Mouse (Mus musculus) MEL-GATA-1-ER (cell line): Measurements from ENCODE around the gene Sh3kbp1.

Experiments used
- DNase-seq: peaks from one replicate; pipeline ENCODE4 v3.0.0-alpha.2; 2012; ENCODE audit warnings: low read depth; ENCODE audit errors: extremely low read depth

Gene Sh3kbp1

GRCm38 (mm10) chrX:159829192-159829852 lies 202.2 kb downstream of the Sh3kbp1 start:
- no peak for DNase-seq

GRCm38 (mm10) chrX:159831176-159831575 lies 204.1 kb downstream of the Sh3kbp1 start:
- no peak for DNase-seq

DNA sequence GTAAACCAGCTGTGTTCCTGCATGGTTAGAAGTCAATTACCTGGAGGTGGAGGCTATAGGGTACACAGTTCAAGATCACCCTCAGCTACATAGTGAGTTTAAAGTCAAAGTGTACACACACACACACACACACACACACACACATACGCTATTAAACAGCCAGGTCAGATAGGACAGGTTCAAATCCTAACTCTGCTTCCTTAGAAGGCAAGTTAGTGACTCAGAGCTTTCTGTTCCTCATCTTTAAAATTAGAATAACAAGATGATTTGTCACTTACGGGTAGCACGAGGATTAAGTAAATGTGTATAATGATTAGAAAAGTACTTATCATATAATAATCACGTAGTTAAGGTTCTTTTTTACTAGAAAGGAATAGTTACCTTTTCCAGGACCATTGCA lies 208.2 kb downstream of the Sh3kbp1 start:
- no peak for DNase-seq

DNA sequence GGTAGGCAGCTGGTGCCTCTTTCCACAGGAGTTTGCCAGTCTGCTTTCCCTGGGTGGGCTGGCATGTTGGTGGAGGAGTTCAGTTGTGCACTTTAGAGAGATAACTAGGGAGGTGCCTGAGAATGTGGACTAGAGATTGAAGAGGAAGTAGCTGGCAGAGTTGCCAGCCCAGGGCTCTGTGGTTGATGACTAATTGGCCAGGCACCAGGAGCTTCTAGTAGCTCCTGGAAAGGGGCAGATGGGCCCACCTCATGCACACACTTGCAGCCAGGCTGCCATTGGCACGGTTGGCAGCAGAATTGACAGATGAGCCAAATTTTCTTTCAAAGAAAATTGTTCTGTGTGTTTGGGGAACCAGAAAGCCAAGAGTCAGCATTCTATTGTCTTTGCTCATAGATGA lies 210.3 kb downstream of the Sh3kbp1 start:
- DNase-seq = peak; percentile 76

DNA sequence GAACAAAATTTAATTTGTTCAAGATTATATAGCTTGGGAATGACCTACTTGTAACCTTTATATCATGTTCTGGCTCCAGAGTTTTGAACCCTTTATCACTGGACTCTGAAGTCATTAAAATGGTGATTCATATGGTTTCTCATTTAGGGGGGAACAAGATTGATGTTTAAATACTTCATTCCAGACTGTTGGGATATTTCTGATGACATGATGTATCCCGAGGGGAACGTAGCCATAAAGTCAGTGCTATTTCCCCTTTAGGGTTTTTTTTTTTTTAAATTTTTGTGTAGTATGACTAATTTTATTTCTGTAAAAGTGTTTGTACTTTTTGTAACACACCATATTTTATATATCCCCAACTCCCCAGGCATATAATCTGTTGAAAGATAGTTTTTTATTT lies 212.7 kb downstream of the Sh3kbp1 start:
- no peak for DNase-seq

- no peak for DNase-seq
Observed at GRCm38 (mm10) chrX:159840225-159840624, 213.2 kb downstream of the Sh3kbp1 start.

GRCm38 (mm10) chrX:159850722-159851121 lies 223.7 kb downstream of the Sh3kbp1 start:
- no peak for DNase-seq

DNA sequence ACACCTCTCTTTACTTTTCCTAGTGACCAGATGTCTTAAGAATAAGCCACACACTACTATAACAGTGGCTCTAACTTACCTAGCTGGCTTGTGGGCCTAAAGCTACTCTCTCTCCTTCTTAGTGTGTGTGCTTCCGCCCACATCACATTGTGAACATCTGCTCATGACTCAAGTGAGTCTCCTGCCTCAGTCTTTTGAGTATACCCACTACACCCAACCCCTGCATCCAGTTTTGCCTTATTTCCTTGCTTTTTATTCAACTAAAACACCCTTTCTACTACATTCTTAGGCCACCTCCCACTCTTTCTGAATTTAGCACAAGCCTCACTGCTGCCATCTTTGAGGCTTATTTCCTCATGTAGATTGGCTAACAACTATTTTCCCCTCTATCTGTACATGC lies 229.8 kb downstream of the Sh3kbp1 start:
- DNase-seq = no peak

DNA sequence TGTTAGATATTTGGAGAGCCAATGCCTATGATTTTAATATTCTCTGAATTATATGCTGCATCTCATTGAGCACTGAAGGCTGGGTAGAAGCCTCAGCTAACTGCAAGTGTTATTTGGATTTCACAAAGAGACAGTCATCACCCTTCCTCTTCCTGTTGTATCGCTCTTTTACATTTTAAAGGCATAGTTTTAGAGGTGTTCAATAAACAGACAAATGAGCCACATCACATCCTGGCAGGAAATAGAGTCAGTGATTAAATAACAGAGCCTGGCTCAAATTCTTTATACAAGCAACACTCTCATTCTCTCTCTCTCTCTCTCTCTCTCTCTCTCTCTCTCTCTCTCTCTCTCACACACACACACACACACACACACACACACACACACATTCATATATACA lies 231.1 kb downstream of the Sh3kbp1 start:
- no peak for DNase-seq

DNA sequence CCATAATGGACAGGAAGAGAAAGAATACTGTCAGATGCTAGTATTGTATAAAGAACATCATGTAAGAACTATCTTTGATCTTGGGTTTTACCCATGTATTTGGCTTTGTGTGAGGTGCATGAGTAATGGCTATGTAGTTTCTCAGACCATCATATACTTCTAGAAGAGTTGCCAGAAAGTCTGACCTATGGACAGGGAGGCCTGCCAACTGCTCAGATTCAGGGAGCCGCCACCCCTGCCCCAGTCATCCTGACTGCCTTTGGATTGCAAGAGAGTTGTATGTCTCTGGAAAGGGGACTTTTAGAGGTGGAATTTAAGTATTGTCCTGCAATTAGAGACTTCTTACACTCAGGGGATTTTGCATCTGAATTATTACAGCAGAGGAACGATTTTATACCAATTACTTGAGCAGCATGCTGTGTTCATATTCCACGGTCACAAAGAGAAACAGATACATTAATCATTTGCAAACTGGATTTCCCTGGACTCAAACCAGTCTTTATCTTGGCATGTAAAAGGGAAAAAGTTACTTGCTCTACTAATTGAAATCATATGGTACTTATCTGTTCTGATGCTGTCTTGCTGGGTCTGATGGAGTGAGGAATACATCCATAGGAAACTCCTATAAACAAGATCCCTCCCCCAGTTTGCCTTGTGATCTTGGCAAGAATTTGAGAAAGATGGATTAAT lies 233.9 kb downstream of the Sh3kbp1 start:
- DNase-seq = no peak

DNA sequence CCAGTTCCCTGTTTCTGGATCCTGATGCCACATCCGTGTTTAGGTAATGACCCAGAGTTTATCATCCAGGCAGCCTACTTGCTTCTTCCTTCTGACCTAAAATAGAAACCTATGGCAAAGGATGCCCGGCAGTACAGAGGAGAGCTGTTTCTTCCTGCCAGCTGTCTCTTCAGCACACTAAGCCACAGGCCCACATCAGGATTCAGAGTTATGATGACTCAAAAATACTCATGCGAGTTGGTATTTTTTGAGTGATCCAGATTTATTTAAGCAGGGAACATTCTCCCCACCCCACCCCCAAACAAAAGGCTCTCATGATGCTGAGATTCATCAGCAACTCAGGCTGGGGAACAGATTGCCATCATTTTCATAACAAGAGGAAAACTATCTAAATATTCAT lies 240.6 kb downstream of the Sh3kbp1 start:
- DNase-seq = no peak

GRCm38 (mm10) chrX:159872521-159872920 lies 245.4 kb downstream of the Sh3kbp1 start:
- DNase-seq = no peak

- no peak for DNase-seq
Observed at GRCm38 (mm10) chrX:159877770-159878169, 250.7 kb downstream of the Sh3kbp1 start.

DNA sequence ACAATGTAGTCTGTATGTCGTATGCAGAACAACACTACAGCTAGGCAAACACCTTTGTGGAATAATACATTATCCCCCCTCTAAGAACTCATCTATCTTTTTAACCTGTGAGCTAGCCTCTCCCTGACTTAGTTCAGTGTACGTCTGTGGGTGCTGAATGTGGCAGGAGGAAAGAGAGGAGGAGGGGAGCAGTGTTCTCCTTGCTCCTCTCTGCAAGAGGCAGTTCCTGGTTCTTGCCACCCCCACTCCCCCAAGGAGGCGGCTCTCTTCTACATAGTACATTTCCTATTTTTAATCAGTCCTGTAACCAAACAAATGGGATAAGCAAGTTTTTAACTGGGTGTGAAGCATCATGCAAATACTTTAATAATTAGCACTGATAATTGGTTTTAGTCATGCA lies 252.4 kb downstream of the Sh3kbp1 start:
- DNase-seq = no peak

DNA sequence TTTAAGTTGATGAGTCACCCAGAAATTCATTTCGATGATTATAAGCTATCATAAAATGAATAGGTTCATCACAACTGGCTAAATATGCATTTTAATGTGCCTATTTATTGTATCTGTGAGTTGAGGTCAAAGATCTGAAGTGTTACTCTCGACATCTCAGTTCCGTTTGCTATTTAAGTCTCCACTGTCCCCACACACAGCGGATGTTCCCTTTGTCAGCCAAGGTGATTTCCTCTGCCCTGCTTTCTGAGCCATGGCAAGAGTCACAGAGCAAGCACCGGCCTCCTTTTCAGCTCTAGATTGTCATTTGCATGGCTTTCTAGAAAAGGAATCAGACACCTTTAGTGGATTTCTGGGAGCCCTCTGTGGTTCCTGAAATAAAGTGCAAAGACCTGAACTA lies 254.5 kb downstream of the Sh3kbp1 start:
- DNase-seq = no peak

DNA sequence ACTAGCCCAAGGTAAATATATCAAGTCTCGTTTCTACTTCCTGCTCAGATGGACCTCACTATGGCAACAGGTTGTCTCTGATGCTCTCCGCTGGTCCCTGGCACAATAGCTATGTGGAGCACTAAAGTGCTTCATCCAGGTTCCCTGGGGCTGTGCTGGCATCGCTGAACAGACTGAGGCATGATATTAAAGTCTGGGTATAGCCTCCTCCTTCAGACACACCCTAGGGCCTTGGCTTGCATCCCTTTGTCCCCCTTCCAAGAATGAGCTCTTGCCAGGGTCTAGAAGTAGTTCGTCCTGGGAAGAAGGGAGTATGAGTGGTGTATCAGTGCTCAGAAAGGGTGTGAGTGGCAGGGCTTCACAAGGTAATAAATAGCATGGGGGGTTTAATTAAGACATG lies 269.5 kb downstream of the Sh3kbp1 start:
- DNase-seq = no peak

- DNase-seq = no peak
Observed at GRCm38 (mm10) chrX:159898110-159898509, 271.0 kb downstream of the Sh3kbp1 start.

GRCm38 (mm10) chrX:159899121-159899520 lies 272.0 kb downstream of the Sh3kbp1 start:
- no peak for DNase-seq

- no peak for DNase-seq
Observed at GRCm38 (mm10) chrX:159903421-159903820, 276.3 kb downstream of the Sh3kbp1 start.

DNA sequence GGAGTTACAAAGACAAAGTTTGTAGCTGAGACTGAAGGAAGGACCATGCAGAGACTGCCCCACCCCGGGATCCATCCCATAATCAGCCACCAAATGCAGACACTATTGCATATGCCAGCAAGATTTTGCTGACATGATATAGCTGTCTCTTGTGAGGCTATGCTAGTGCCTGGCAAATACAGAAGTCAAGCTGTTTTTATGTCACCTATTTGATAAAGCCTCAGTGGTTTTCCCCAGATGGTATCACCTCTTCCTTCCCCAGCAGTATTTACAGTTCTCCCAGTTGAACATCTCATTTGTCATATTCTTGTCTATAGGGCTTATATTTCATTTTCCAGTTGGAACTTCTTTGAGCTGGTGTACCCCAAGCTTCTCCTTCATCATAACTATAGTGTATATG lies 280.6 kb downstream of the Sh3kbp1 start:
- DNase-seq = peak; percentile 39

GRCm38 (mm10) chrX:159909446-159910277 lies 282.6 kb downstream of the Sh3kbp1 start:
- DNase-seq = peak; percentile 29

DNA sequence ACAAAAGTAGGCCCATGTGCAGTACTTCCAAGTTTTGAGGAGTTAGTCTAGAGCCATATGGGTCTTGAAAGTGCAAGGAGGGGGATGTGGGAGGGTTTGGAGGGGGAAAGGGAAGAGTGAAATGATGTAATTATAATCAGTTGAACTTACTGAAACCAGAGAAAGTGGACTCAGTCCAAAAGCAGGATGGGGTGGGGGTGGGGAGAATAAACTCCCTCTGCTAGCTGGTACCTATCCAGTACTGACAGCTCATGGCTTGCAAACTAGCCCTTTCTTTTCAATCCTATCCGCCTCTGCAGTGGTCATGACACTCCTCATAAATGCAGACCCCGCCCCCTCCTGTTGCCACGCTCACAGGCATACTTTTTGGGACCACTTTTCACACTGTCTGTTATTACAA lies 283.5 kb downstream of the Sh3kbp1 start:
- no peak for DNase-seq
